7 mouse cellular contexts compared by ENCODE assay signal in genomic region chr13:33004414-33005105, GRCm38 (mm10). TPM values are rescaled to one million over a fixed set of nuclear protein-coding genes. Genes with fewer than 3 reads are reported as not detected.
DNase-seq lines count a peak whose midpoint lies in the region; ATAC-seq lines count a peak whose summit lies in the region.

No protein-coding gene starts in this region.

- H3K27ac ChIP-seq in intestine, embryonic 15.5 days: peak overlapping the region; percentile 84
- H3K27ac ChIP-seq in midbrain, embryonic 10.5 days (replicated peaks): peak overlapping the region; percentile 77

- H3K4me2 ChIP-seq in intestine, embryonic 15.5 days (replicated peaks): peak overlapping the region; percentile 68

- 13% methylated on average over 12 of the region's 12 CpGs for WGBS in intestine, embryonic 15.5 days
- 22% methylated on average over 12 of the region's 12 CpGs for WGBS in midbrain, embryonic 10.5 days

- no peaks in the 10 kb centered on the region for H3K36me3 ChIP-seq in intestine, embryonic 15.5 days
- H3K36me3 ChIP-seq in midbrain, embryonic 10.5 days: no peaks in the 10 kb centered on the region

- H3K9ac ChIP-seq in intestine, embryonic 15.5 days: peak overlapping the region; percentile 44

- peak overlapping the region; percentile 34 for H3K4me3 ChIP-seq in intestine, embryonic 15.5 days (replicated peaks)
- H3K4me3 ChIP-seq in midbrain, embryonic 10.5 days: peak overlapping the region; percentile 41

- no peaks in the 10 kb centered on the region for H3K27me3 ChIP-seq in intestine, embryonic 15.5 days (replicated peaks)
- H3K27me3 ChIP-seq in midbrain, embryonic 10.5 days (ENCODE audit: low read depth, poor library complexity, severe bottlenecking): no peaks in the 10 kb centered on the region

- 0 out of 2 replicates have a peak, but pooled peaks cover 5% of the 10 kb centered on the region for H3K4me1 ChIP-seq in intestine, embryonic 15.5 days (replicated peaks)
- peaks cover 8% of the 10 kb centered on the region for H3K4me1 ChIP-seq in midbrain, embryonic 10.5 days

- ATAC-seq in intestine, embryonic 15.5 days: peak; percentile 93

- H3K9me3 ChIP-seq in intestine, embryonic 15.5 days: no peaks in the 10 kb centered on the region
- H3K9me3 ChIP-seq in midbrain, embryonic 10.5 days (replicated peaks): no peaks in the 10 kb centered on the region

- intact Hi-C loops in gastrocnemius, postnatal 36 days (cut with DNase I): loop anchor here (5.0 kb wide), 1 partner anchor 68 kb away; no protein-coding TSS in a partner anchor
- intact Hi-C loops in left cerebral cortex, postnatal 25 days (cut with DNase I): loop anchor here (5.0 kb wide), 1 partner anchor 73 kb away; the partner anchor contains the start of gene Serpinb1b

- DNase-seq in adrenal gland, adult (ENCODE audit: inconsistent age in 2 of 2, low spot score in 1 of 2): peak; percentile 93 to 98
- DNase-seq in embryo, embryonic 11 days: peak; percentile 80
- peak; percentile 82 to 88 for DNase-seq in gastrocnemius, postnatal 36 days
- DNase-seq in left cerebral cortex, postnatal 25 days (ENCODE audit: low spot score in 2 of 2): peak; percentile 76 to 86
- peak; percentile 70 for DNase-seq in midbrain, embryonic 10.5 days (ENCODE audit: low spot score)
- peak; percentile 63 for DNase-seq in right cerebral cortex, postnatal 4 days

RNA-seq across cellular contexts. Expression of gene Serpinb9, which starts 1.5 kb away (rescaled TPM):
- total RNA-seq in gastrocnemius, postnatal 36 days (2021): 1 to 10 TPM; 1.5 to 1.7 TPM
- 8.2 and 10.7 TPM in 2 replicates for polyA plus RNA-seq in intestine, embryonic 15.5 days (2015; fragmentation: Nextera tagmentation; extraction: Ambion mirVana)
- 1 to 10 TPM; 4.0 to 4.7 TPM for total RNA-seq in left cerebral cortex, postnatal 25 days (2021)
- polyA plus RNA-seq in midbrain, embryonic 10.5 days (2016; fragmentation: Nextera tagmentation; extraction: Ambion mirVana): 0.80 and 0.98 TPM in 2 replicates

RNA-seq across cellular contexts. Expression of gene Serpinb9b, which starts 22.7 kb away (rescaled TPM):
- total RNA-seq in gastrocnemius, postnatal 36 days (2021): not detected
- polyA plus RNA-seq in intestine, embryonic 15.5 days (2015; fragmentation: Nextera tagmentation; extraction: Ambion mirVana): 0.15 TPM in 1 of 2 replicates, not detected in the other
- not detected for total RNA-seq in left cerebral cortex, postnatal 25 days (2021)
- polyA plus RNA-seq in midbrain, embryonic 10.5 days (2016; fragmentation: Nextera tagmentation; extraction: Ambion mirVana): not detected in 2 replicates

RNA-seq across cellular contexts. Expression of gene Serpinb6b, which starts 39.6 kb away (rescaled TPM):
- 1 to 10 TPM; 2.8 to 3.5 TPM for total RNA-seq in gastrocnemius, postnatal 36 days (2021)
- polyA plus RNA-seq in intestine, embryonic 15.5 days (2015; fragmentation: Nextera tagmentation; extraction: Ambion mirVana): 4.7 and 5.7 TPM in 2 replicates
- 1 to 10 TPM; 1.3 to 1.6 TPM for total RNA-seq in left cerebral cortex, postnatal 25 days (2021)
- 0.55 and 0.63 TPM in 2 replicates for polyA plus RNA-seq in midbrain, embryonic 10.5 days (2016; fragmentation: Nextera tagmentation; extraction: Ambion mirVana)

Comparison
In these comparisons a context has a peak if more than half of its experiments do, and no peak if none do; other contexts are left out.
1. Peak in every context shown above with its lines: DNase-seq, ATAC-seq, H3K4me3 ChIP-seq and H3K27ac ChIP-seq.